Mouse (Mus musculus): ENCODE measurements around the gene Gm49510.

GRCm38 (mm10) chr15:78897488-78897887 is 2.0 kb upstream of the Gm49510 start:
- no peak for TF ChIP-seq CTCF (IDR thresholded peaks at IDR 0.05 in 2 of 3, conservative IDR thresholded peaks at IDR 0.05 in 1 of 3; ENCODE audit: control insufficient read depth in 1 of 3, insufficient read depth in 1 of 3, low read depth in 2 of 3, low read length in 3 of 3, poor library complexity in 1 of 3, severe bottlenecking in 1 of 3)
- TF ChIP-seq ZC3H11A (IDR thresholded peaks at IDR 0.05; ENCODE audit: low read depth, low read length) = no peak
- TF ChIP-seq POLR2A (IDR thresholded peaks at IDR 0.05; ENCODE audit: control insufficient read depth in 1 of 2, insufficient read depth in 1 of 2, low read depth in 1 of 2, low read length in 2 of 2, poor library complexity in 1 of 2) = no peak
- no peak for TF ChIP-seq MAX (IDR thresholded peaks at IDR 0.05; ENCODE audit: low read length)
- TF ChIP-seq MYB (IDR thresholded peaks at IDR 0.05; ENCODE audit: low read depth, low read length) = no peak
- no peak for TF ChIP-seq RCOR1 (IDR thresholded peaks at IDR 0.05; ENCODE audit: low read depth, low read length)
- no peak for TF ChIP-seq CHD2 (IDR thresholded peaks at IDR 0.05; ENCODE audit: low read length)
- no peak for TF ChIP-seq ZMIZ1 (IDR thresholded peaks at IDR 0.05; ENCODE audit: low read depth, low read length)

All from MEL (cell line).